Mouse (Mus musculus): ENCODE data around the gene Cldn24. TPM values are rescaled to one million over a fixed set of nuclear protein-coding genes. Genes with fewer than 3 reads are reported as not detected.

The Cldn24 gene
- polyA plus RNA-seq, 1 experiment from 2014 or later = not detected

Other genes with a start within 250 kb of the Cldn24 start
- 7.3 and 8.3 TPM in 2 replicates for gene Ing2, start 146.6 kb upstream of the Cldn24 start, polyA plus RNA-seq (2015; fragmentation: Nextera tagmentation; extraction: Ambion mirVana)
- 46.1 and 46.2 TPM in 2 replicates for gene Cdkn2aip, start 108.2 kb upstream of the Cldn24 start, polyA plus RNA-seq (2015; fragmentation: Nextera tagmentation; extraction: Ambion mirVana)
- not detected in 2 replicates for gene Cldn22, start 2.3 kb downstream of the Cldn24 start, polyA plus RNA-seq (2015; fragmentation: Nextera tagmentation; extraction: Ambion mirVana)
- 4.1 and 4.2 TPM in 2 replicates for gene Wwc2, start 168.8 kb downstream of the Cldn24 start, polyA plus RNA-seq (2015; fragmentation: Nextera tagmentation; extraction: Ambion mirVana)

Measured in forebrain, embryonic 15.5 days (tissue).